Mouse (Mus musculus) layer of hippocampus, adult 18-20 months (tissue): ENCODE measurements around the gene Ifit1bl1. TPM values are rescaled to one million over a fixed set of nuclear protein-coding genes. Genes with fewer than 3 reads are reported as not detected.
"Not testable (repeated sequence)": the region's sequence is repeated elsewhere in the genome, so short reads cannot be mapped to it uniquely, and the experiment has no call there.

Experiments
- DNase-seq, 2 experiments: peaks; one replicate each; pipeline ENCODE4 v3.0.0; 2022; ENCODE audit warnings: low spot score in 2 of 2
- long read RNA-seq: library from polyadenylated mRNA; stranded (forward); transcript quantifications from one replicate; pipeline ENCODE4 v2.0.0, GENCODE M21; 2021
- total RNA-seq, 2 experiments: library from RNA; stranded (reverse); gene quantifications; 2 replicates each; pipeline ENCODE4 v1.2.3; 2021

Gene Ifit1bl1
- total RNA-seq, result 1 to 10 TPM; 1.2 to 1.8 TPM
- long read RNA-seq, result 0 reads

GRCm38 (mm10) chr19:34601888-34602287 lies at the start of gene Ifit1bl1:
TSS of gene Ifit1bl1 (minus strand) at chr19:34601956.
- DNase-seq, result not testable (repeated sequence)

- no peak for DNase-seq
These were observed 49.2 kb upstream of the Ifit1bl1 start for GRCm38 (mm10) chr19:34650997-34651396.

DNA sequence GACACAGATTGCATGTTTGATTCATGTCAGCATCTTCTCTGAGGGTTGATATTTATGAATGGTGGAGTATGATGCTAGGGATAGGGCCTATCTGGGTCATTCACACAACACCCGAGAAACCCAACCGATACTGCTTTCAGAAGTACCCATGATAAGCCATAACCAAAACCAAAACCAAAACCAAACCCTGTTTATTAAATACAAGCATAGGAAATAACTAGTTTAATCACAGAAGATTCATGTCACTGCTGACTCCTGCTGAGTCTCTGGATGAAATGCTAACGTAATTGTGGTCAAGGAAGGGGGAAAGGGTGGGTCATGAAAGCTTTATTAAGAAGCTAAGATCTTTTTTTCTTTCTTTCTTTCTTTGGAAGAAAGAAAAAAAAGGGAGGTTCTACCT lies 48.5 kb upstream of the Ifit1bl1 start:
- no peak for DNase-seq

DNA sequence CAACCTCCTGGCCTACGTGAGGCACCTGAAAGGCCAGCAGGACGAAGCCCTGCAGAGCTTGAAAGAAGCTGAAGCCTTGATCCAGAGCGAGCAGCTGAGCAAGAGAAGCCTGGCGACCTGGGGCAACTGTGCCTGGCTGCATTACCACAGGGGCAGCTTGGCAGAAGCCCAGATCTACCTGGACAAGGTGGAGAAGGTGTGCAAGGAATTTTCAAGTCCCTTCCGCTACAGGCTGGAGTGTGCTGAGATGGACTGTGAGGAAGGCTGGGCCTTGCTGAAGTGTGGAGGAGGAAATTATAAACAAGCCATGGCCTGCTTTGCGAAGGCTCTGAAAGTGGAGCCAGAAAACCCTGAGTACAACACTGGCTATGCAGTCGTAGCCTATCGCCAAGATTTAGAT lies 45.9 kb upstream of the Ifit1bl1 start:
- not testable (repeated sequence) for DNase-seq

- DNase-seq, result no peak
These were observed 40.9 kb upstream of the Ifit1bl1 start for GRCm38 (mm10) chr19:34642616-34643015.

DNA sequence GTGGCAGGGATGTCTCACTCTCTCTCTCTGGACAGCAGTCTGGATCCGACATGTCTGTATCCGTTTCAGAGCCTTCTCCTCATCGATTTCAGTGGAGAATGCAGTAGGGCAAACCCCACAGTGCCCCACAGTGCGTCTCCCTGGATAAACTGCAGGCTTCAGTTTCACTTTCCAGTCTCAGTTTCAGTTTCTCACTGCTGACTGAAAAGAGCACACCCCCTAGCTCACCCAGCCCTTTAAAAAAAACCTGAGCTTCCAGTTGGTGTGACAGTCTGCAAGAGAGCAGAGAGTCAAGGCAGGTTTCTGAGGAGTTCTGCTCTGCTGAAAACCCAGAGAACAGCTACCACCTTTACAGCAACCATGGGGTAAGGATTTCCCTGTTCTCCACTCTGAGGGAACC lies 38.9 kb upstream of the Ifit1bl1 start, which contains the start of the genes Ifit1bl2 and Ifit1:
Gene Ifit1bl2 (minus strand): TSS at position 121 of the 400 bp plus-strand sequence.
Gene Ifit1 (plus strand): TSS at position 249 of the 400 bp plus-strand sequence.
- DNase-seq, result no peak

DNA sequence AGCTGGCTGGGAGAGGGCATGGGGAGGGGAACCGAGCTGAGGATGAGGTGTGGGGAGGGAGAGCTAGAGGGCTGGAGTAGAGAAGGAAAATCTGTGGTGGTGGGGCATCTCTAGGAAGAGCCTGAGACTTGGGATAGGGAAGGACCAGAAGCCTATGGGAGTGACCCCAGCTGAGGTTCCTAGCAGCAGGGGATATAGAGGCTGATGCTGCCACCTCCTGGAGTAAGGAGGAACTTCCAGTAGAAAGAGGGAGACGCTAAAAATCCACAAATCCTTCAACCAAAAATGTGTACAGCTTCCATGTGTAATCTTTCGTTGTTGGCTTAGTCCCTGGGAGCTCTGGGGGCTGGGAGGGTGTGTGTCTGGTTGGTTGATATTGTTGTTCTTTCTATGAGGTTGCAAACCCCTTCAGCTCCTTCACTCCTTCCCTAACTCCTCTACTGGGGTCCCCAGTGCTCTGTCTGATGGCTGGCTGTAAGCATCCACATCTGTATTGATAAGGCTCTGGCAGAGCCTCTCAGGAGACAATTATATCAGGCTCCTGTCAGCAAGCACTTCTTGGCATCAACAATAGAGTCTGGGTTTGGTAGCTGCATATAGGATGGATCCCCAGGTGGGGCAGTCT lies 35.3 kb upstream of the Ifit1bl1 start:
- DNase-seq, result peak; percentile 26 to 77

DNA sequence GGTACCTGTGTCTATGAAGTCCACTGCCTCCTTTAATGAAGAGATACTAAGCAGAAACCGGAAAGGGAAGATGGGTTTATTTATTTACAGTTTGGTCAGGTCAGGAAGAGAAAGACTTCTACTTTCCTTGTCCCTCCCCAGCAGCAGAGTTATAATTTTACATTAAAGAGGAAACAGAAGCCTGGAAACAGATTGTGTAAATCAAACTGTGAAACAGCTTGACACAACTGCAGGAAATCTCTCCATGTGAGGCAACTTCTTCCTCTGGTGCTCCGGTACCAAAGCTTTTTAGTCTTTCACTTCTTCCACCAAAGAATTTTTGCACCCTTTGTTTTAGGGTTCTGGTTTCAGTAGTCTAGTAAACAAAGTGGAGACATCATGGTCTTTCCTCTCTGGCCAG lies 31.7 kb upstream of the Ifit1bl1 start:
- DNase-seq, result no peak

GRCm38 (mm10) chr19:34631487-34631886 lies 29.7 kb upstream of the Ifit1bl1 start:
- DNase-seq, result no peak

DNA sequence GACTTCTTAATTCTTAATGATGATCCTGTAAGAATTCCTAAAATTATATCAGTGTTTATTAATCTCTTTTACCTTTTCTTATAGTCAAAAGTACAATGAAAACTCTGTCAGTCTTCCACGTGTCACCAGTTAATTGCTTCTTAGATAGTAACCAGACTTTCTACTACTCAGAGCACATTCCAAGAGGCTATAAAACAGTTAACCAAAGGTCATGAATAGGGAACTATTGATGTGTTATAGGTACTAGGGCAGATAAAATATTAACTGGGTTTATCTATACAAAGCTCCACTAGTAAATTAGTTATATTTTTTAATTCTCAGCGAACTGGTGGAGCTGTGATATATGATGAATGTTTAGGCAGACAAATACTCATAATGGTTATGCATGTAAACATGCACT lies 25.7 kb upstream of the Ifit1bl1 start:
- DNase-seq, result no peak

- no peak for DNase-seq
These were observed 22.9 kb upstream of the Ifit1bl1 start for GRCm38 (mm10) chr19:34624663-34625062.

- DNase-seq, result no peak
These were observed 22.0 kb upstream of the Ifit1bl1 start for GRCm38 (mm10) chr19:34623781-34624180.

- no peak for DNase-seq
These were observed 19.1 kb upstream of the Ifit1bl1 start for GRCm38 (mm10) chr19:34620871-34621270.

GRCm38 (mm10) chr19:34612243-34613001 lies 10.7 kb upstream of the Ifit1bl1 start:
- DNase-seq, result not testable (repeated sequence)

GRCm38 (mm10) chr19:34610118-34610517 lies 8.4 kb upstream of the Ifit1bl1 start:
- not testable (repeated sequence) for DNase-seq

GRCm38 (mm10) chr19:34607237-34608051 lies 5.7 kb upstream of the Ifit1bl1 start, which contains the start of gene Ifit3b:
TSS of gene Ifit3b (plus strand) at chr19:34607970.
- not testable (repeated sequence) for DNase-seq

- no peak for DNase-seq
These were observed 3.7 kb upstream of the Ifit1bl1 start for GRCm38 (mm10) chr19:34605472-34605871.

DNA sequence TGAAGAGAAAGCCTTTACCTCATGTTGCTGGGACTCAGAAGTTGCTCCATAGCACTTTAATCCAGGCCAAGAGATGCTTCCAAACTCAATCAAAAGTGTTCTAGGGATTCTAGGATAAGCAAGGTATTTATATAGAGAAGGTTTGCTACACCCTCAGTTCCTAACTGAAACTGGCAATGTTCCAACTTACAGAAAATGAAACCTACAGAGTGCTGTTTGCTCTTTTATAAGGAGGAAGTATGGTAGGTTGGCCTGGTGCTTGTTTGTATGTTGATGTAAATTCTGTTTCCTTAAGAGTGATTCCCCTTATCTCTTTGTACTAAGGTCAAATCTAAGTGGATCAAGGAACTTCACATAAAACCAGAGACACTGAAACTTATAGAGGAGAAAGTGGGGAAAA lies 2.5 kb downstream of the Ifit1bl1 start:
- DNase-seq, result not testable (repeated sequence)

GRCm38 (mm10) chr19:34598341-34598740 lies 3.4 kb downstream of the Ifit1bl1 start:
- DNase-seq, result peak; percentile 42 to 82

- DNase-seq, result no peak
These were observed 4.9 kb downstream of the Ifit1bl1 start for GRCm38 (mm10) chr19:34596811-34597210.

- not testable (repeated sequence) for DNase-seq
These were observed 7.2 kb downstream of the Ifit1bl1 start for GRCm38 (mm10) chr19:34594523-34594922.
